Mouse (Mus musculus): ENCODE results near the gene Zbtb8os. TPM values are rescaled to one million over a fixed set of nuclear protein-coding genes. Genes with fewer than 3 reads are reported as not detected.

Gene Zbtb8os
- polyA plus RNA-seq, 1 experiment from 2014 or later: 38.0 TPM

- H3K27me3 ChIP-seq (replicated peaks): no peaks in the 10 kb centered on the region
- no peak for ATAC-seq (ENCODE audit: low FRiP score, low read depth)
- WGBS: 59% methylated on average over 10 of the region's 10 CpGs
- H3K36me3 ChIP-seq: no peaks in the 10 kb centered on the region
- no peaks in the 10 kb centered on the region for H3K4me1 ChIP-seq
- no peak overlapping the region for H3K27ac ChIP-seq
- no peak overlapping the region for H3K9ac ChIP-seq
- H3K4me3 ChIP-seq: no peak overlapping the region
- no peak overlapping the region for H3K4me2 ChIP-seq (replicated peaks)
- no peaks in the 10 kb centered on the region for H3K9me3 ChIP-seq
These were observed 36.4 kb upstream of the Zbtb8os start for GRCm38 (mm10) chr4:129299121-129299520.

GRCm38 (mm10) chr4:129303401-129303800 is 32.1 kb upstream of the Zbtb8os start:
- H3K27ac ChIP-seq: no peak overlapping the region

GRCm38 (mm10) chr4:129303816-129304215 is 31.7 kb upstream of the Zbtb8os start:
- no peaks in the 10 kb centered on the region for H3K27me3 ChIP-seq (replicated peaks)
- no peak overlapping the region for H3K27ac ChIP-seq
- peaks cover 20% of the 10 kb centered on the region for H3K36me3 ChIP-seq
- no peak overlapping the region for H3K4me2 ChIP-seq (replicated peaks)
- 93% methylated on average over 9 of the region's 9 CpGs for WGBS
- H3K9ac ChIP-seq: no peak overlapping the region
- H3K4me1 ChIP-seq: no peaks in the 10 kb centered on the region
- no peak for ATAC-seq (ENCODE audit: low FRiP score, low read depth)
- no peak overlapping the region for H3K4me3 ChIP-seq
- no peaks in the 10 kb centered on the region for H3K9me3 ChIP-seq

More at GRCm38 (mm10) chr4:129303401-129303800, 32.1 kb upstream of the Zbtb8os start:
- Histone ChIP-seq H3K4me3 (no peak overlapping the region), H3K9me3 (no peaks in the 10 kb centered on the region), H3K27me3 (replicated peaks) (no peaks in the 10 kb centered on the region), H3K36me3 (peaks cover 16% of the 10 kb centered on the region), H3K9ac (no peak overlapping the region), H3K4me2 (replicated peaks) (no peak overlapping the region), H3K4me1 (no peaks in the 10 kb centered on the region)
- ATAC-seq (ENCODE audit: low FRiP score, low read depth): no peak
- 77% methylated on average over 5 of the region's 5 CpGs for WGBS

- H3K9ac ChIP-seq: no peak overlapping the region
- no peak overlapping the region for H3K4me3 ChIP-seq
- H3K9me3 ChIP-seq: no peaks in the 10 kb centered on the region
- H3K4me1 ChIP-seq: no peaks in the 10 kb centered on the region
- H3K4me2 ChIP-seq (replicated peaks): no peak overlapping the region
- WGBS: 84% methylated on average over 1 of the region's 1 CpGs
- no peak overlapping the region for H3K27ac ChIP-seq
- no peaks in the 10 kb centered on the region for H3K27me3 ChIP-seq (replicated peaks)
- H3K36me3 ChIP-seq: peaks cover 24% of the 10 kb centered on the region
- ATAC-seq (ENCODE audit: low FRiP score, low read depth): no peak
These were observed 31.2 kb upstream of the Zbtb8os start for GRCm38 (mm10) chr4:129304306-129304705.

- Histone ChIP-seq H3K4me2 (replicated peaks) (no peak overlapping the region), H3K27me3 (replicated peaks) (no peaks in the 10 kb centered on the region), H3K4me3 (no peak overlapping the region), H3K36me3 (peaks cover 54% of the 10 kb centered on the region), H3K27ac (no peak overlapping the region), H3K4me1 (no peaks in the 10 kb centered on the region), H3K9me3 (no peaks in the 10 kb centered on the region), H3K9ac (no peak overlapping the region)
- ATAC-seq (ENCODE audit: low FRiP score, low read depth): no peak
- WGBS: 93% methylated on average over 1 of the region's 1 CpGs
These were observed 27.6 kb upstream of the Zbtb8os start for GRCm38 (mm10) chr4:129307936-129308335.

- no peaks in the 10 kb centered on the region for H3K27me3 ChIP-seq (replicated peaks)
- no peak overlapping the region for H3K4me3 ChIP-seq
- no peaks in the 10 kb centered on the region for H3K4me1 ChIP-seq
- H3K4me2 ChIP-seq (replicated peaks): no peak overlapping the region
- H3K9me3 ChIP-seq: no peaks in the 10 kb centered on the region
- H3K9ac ChIP-seq: no peak overlapping the region
- WGBS: 89% methylated on average over 3 of the region's 3 CpGs
- no peak overlapping the region for H3K27ac ChIP-seq
- no peak for ATAC-seq (ENCODE audit: low FRiP score, low read depth)
- H3K36me3 ChIP-seq: peaks cover 91% of the 10 kb centered on the region
These were observed 21.6 kb upstream of the Zbtb8os start for GRCm38 (mm10) chr4:129313886-129314285.

- ATAC-seq (ENCODE audit: low FRiP score, low read depth): no peak
- WGBS: 93% methylated on average over 1 of the region's 1 CpGs
- H3K4me2 ChIP-seq (replicated peaks): no peak overlapping the region
- no peaks in the 10 kb centered on the region for H3K27me3 ChIP-seq (replicated peaks)
- H3K9ac ChIP-seq: no peak overlapping the region
- H3K9me3 ChIP-seq: no peaks in the 10 kb centered on the region
- H3K36me3 ChIP-seq: peaks cover 76% of the 10 kb centered on the region
- H3K27ac ChIP-seq: no peak overlapping the region
- no peak overlapping the region for H3K4me3 ChIP-seq
- H3K4me1 ChIP-seq: no peaks in the 10 kb centered on the region
These were observed 14.6 kb upstream of the Zbtb8os start for GRCm38 (mm10) chr4:129320876-129321275.

- 94% methylated on average over 5 of the region's 5 CpGs for WGBS
- peaks cover 74% of the 10 kb centered on the region for H3K36me3 ChIP-seq
- H3K4me1 ChIP-seq: no peaks in the 10 kb centered on the region
- no peak overlapping the region for H3K4me3 ChIP-seq
- no peaks in the 10 kb centered on the region for H3K27me3 ChIP-seq (replicated peaks)
- H3K9me3 ChIP-seq: no peaks in the 10 kb centered on the region
- H3K9ac ChIP-seq: no peak overlapping the region
- H3K4me2 ChIP-seq (replicated peaks): no peak overlapping the region
- H3K27ac ChIP-seq: no peak overlapping the region
- ATAC-seq (ENCODE audit: low FRiP score, low read depth): no peak
These were observed 13.5 kb upstream of the Zbtb8os start for GRCm38 (mm10) chr4:129322042-129322441.

GRCm38 (mm10) chr4:129323491-129323890 is 12.0 kb upstream of the Zbtb8os start:
- H3K27me3 ChIP-seq (replicated peaks): no peaks in the 10 kb centered on the region

GRCm38 (mm10) chr4:129324756-129325155 is 10.7 kb upstream of the Zbtb8os start:
- Histone ChIP-seq H3K4me1 (no peaks in the 10 kb centered on the region), H3K4me2 (replicated peaks) (no peak overlapping the region), H3K27ac (no peak overlapping the region), H3K9ac (no peak overlapping the region), H3K4me3 (no peak overlapping the region), H3K36me3 (peaks cover 75% of the 10 kb centered on the region), H3K27me3 (replicated peaks) (no peaks in the 10 kb centered on the region), H3K9me3 (no peaks in the 10 kb centered on the region)
- WGBS: 89% methylated on average over 1 of the region's 1 CpGs
- ATAC-seq (ENCODE audit: low FRiP score, low read depth): no peak

More at GRCm38 (mm10) chr4:129323491-129323890, 12.0 kb upstream of the Zbtb8os start:
- 96% methylated on average over 1 of the region's 1 CpGs for WGBS
- Histone ChIP-seq H3K4me2 (replicated peaks) (no peak overlapping the region), H3K9me3 (no peaks in the 10 kb centered on the region), H3K36me3 (peaks cover 74% of the 10 kb centered on the region), H3K4me3 (no peak overlapping the region), H3K27ac (no peak overlapping the region), H3K4me1 (no peaks in the 10 kb centered on the region), H3K9ac (no peak overlapping the region)
- ATAC-seq (ENCODE audit: low FRiP score, low read depth): no peak

GRCm38 (mm10) chr4:129326191-129326590 is 9.3 kb upstream of the Zbtb8os start:
- no peak overlapping the region for H3K27ac ChIP-seq
- H3K4me1 ChIP-seq: 0 out of 2 replicates have a peak, but pooled peaks cover 1% of the 10 kb centered on the region
- H3K4me2 ChIP-seq (replicated peaks): no peak overlapping the region
- no peaks in the 10 kb centered on the region for H3K27me3 ChIP-seq (replicated peaks)
- no peak overlapping the region for H3K4me3 ChIP-seq
- no peak overlapping the region for H3K9ac ChIP-seq
- H3K9me3 ChIP-seq: no peaks in the 10 kb centered on the region
- WGBS: 89% methylated on average over 1 of the region's 1 CpGs
- peaks cover 64% of the 10 kb centered on the region for H3K36me3 ChIP-seq
- no peak for ATAC-seq (ENCODE audit: low FRiP score, low read depth)

- Histone ChIP-seq H3K4me2 (replicated peaks) (peak overlapping the region; percentile 86), H3K9ac (no peak overlapping the region), H3K36me3 (peaks cover 36% of the 10 kb centered on the region), H3K9me3 (no peaks in the 10 kb centered on the region), H3K4me3 (no peak overlapping the region), H3K27me3 (replicated peaks) (no peaks in the 10 kb centered on the region), H3K4me1 (peaks cover 35% of the 10 kb centered on the region), H3K27ac (no peak overlapping the region)
- ATAC-seq (ENCODE audit: low FRiP score, low read depth): no peak
- WGBS: 54% methylated on average over 1 of the region's 1 CpGs
These were observed 2.6 kb upstream of the Zbtb8os start for GRCm38 (mm10) chr4:129332846-129333245.

- Histone ChIP-seq H3K4me3 (peak overlapping the region; percentile 96), H3K4me1 (peaks cover 35% of the 10 kb centered on the region), H3K27ac (peak overlapping the region; percentile 92), H3K36me3 (peaks cover 20% of the 10 kb centered on the region), H3K9ac (peak overlapping the region; percentile 94), H3K9me3 (no peaks in the 10 kb centered on the region), H3K4me2 (replicated peaks) (peak overlapping the region; percentile 86), H3K27me3 (replicated peaks) (no peaks in the 10 kb centered on the region)
- peak; percentile 51 for ATAC-seq (ENCODE audit: low FRiP score, low read depth)
- under 1% methylated on average over 62 of the region's 62 CpGs for WGBS
These were observed 749 bp upstream of the Zbtb8os start for GRCm38 (mm10) chr4:129334677-129335215.
